Mouse (Mus musculus): Measurements from ENCODE around the gene Hoxd9. TPM values are rescaled to one million over a fixed set of nuclear protein-coding genes. Genes with fewer than 3 reads are reported as not detected.
A peak's percentile ranks its signal among the peaks of the same experiment; 100 is the strongest.

The Hoxd9 gene
- total and polyA plus RNA-seq, 3 experiments = not detected

GRCm38 (mm10) chr2:74704393-74704998 is 7.0 kb downstream of the Hoxd9 start, which contains the start of gene Hoxd8:
TSS of gene Hoxd8 (plus strand) at chr2:74704615.
- DNase-seq (ENCODE audit: low read depth, low spot score) = peak; percentile 81
- Histone ChIP-seq H3K27me3 (ENCODE audit: control insufficient read depth in 1 of 2, insufficient read depth in 2 of 2, low read length in 2 of 2) (no peaks in the 10 kb centered on the region), H3K9ac (ENCODE audit: control insufficient read depth, low read depth, low read length, poor library complexity, severe bottlenecking) (peak within 1 kb of the TSS; percentile 84), H3K9me3 (replicated peaks; ENCODE audit: insufficient read depth, low read length) (no peaks in the 10 kb centered on the region), H3K27ac (ENCODE audit: control insufficient read depth, low read depth, low read length) (peak within 1 kb of the TSS; percentile 48), H3K36me3 (ENCODE audit: control insufficient read depth in 1 of 2, insufficient read depth in 2 of 2, low read length in 2 of 2) (peaks cover 0 to 2% of the 10 kb centered on the region in 2 experiments; a peak in 1 of 4 replicates), H3K4me3 (ENCODE audit: control insufficient read depth in 1 of 2, insufficient read depth in 1 of 2, low read depth in 2 of 2, low read length in 2 of 2) (peak within 1 kb of the TSS; percentile 58 to 66; a peak in 3 of 4 replicates), H3K4me1 (ENCODE audit: control insufficient read depth in 1 of 2, insufficient read depth in 2 of 2, low read length in 2 of 2) (no peaks in the 10 kb centered on the region; a peak in 2 of 4 replicates), H3K79me2 (ENCODE audit: control insufficient read depth, insufficient read depth, low read length, poor library complexity) (peaks cover 6% of the 10 kb centered on the region; the same call in 1 of the 2 replicates)
- TF ChIP-seq MXI1 (IDR thresholded peaks at IDR 0.05; ENCODE audit: low read depth, low read length) = no peak
- TF ChIP-seq POLR2A (IDR thresholded peaks at IDR 0.05; ENCODE audit: control insufficient read depth in 1 of 2, insufficient read depth in 1 of 2, low read depth in 1 of 2, low read length in 2 of 2, poor library complexity in 1 of 2) = peak in 1 of 2 experiments; percentile 40; a peak in 3 of 4 replicates
- peak; percentile 66 for TF ChIP-seq KAT2A (conservative IDR thresholded peaks at IDR 0.05; ENCODE audit: low read depth, low read length)
- TF ChIP-seq ZMIZ1 (IDR thresholded peaks at IDR 0.05; ENCODE audit: low read depth, low read length) = no peak
- TF ChIP-seq USF1 (IDR thresholded peaks at IDR 0.05; ENCODE audit: low read depth, low read length) = no peak
- no peak for TF ChIP-seq JUND (IDR thresholded peaks at IDR 0.05; ENCODE audit: low read depth, low read length)
- TF ChIP-seq TCF12 (IDR thresholded peaks at IDR 0.05; ENCODE audit: low read depth, low read length) = peak; percentile 22; the same call in 1 of the 2 replicates
- peak; percentile 59 for TF ChIP-seq HCFC1 (IDR thresholded peaks at IDR 0.05; ENCODE audit: low read depth, low read length)
- peak; percentile 80; the same call in 1 of the 2 replicates for TF ChIP-seq MAZ (IDR thresholded peaks at IDR 0.05; ENCODE audit: low read depth, low read length)
- peak; percentile 20; the same call in 1 of the 2 replicates for TF ChIP-seq GATA1 (IDR thresholded peaks at IDR 0.05; ENCODE audit: low read depth, low read length)
- no peak for TF ChIP-seq UBTF (IDR thresholded peaks at IDR 0.05; ENCODE audit: borderline replicate concordance, insufficient read depth, low read depth, low read length)
- no peak for TF ChIP-seq ZC3H11A (IDR thresholded peaks at IDR 0.05; ENCODE audit: low read depth, low read length)
- TF ChIP-seq RCOR1 (IDR thresholded peaks at IDR 0.05; ENCODE audit: low read depth, low read length) = no peak
- TF ChIP-seq ZNF384 (IDR thresholded peaks at IDR 0.05; ENCODE audit: low read depth, low read length) = peak; percentile 54; the same call in 1 of the 2 replicates
- 0 out of 2 replicates have a peak, but pooled peaks have one; percentile 22 for TF ChIP-seq SIN3A (IDR thresholded peaks at IDR 0.05; ENCODE audit: low read length)
- TF ChIP-seq ETS1 (IDR thresholded peaks at IDR 0.05; ENCODE audit: low read depth, low read length) = peak; percentile 29; the same call in 1 of the 2 replicates

DNA sequence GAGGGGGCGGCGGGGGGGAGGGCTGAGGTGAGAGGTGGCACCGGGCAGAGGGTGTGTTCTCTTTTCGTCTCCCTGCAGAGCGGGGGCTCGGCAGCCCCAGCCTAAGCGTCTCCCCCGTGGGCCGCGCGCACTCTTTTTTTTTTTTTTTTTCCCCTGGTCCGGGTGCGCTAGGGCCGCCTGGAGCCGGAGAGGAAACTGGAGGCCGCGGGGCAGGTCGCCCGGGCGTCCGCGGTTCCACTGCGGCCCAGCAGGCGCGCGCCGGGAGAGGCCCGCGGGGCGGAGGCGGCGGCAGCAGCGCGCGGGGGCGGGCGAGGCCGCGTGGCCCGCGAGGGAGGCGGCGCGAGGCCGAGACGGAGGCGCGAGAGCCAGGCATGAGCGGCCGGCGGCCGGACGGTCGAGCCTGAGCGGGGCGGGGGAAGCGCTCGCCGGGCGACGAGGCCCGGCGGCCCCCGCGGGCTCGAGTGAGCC is 7.5 kb downstream of the Hoxd9 start:
- DNase-seq (ENCODE audit: low read depth, low spot score) = no peak
- Histone ChIP-seq H3K27me3 (ENCODE audit: control insufficient read depth in 1 of 2, insufficient read depth in 2 of 2, low read length in 2 of 2) (no peaks in the 10 kb centered on the region), H3K79me2 (ENCODE audit: control insufficient read depth, insufficient read depth, low read length, poor library complexity) (peaks cover 6% of the 10 kb centered on the region; the same call in 1 of the 2 replicates), H3K4me1 (ENCODE audit: control insufficient read depth in 1 of 2, insufficient read depth in 2 of 2, low read length in 2 of 2) (no peaks in the 10 kb centered on the region; a peak in 2 of 4 replicates), H3K27ac (ENCODE audit: control insufficient read depth, low read depth, low read length) (peak overlapping the region; percentile 48), H3K36me3 (ENCODE audit: control insufficient read depth in 1 of 2, insufficient read depth in 2 of 2, low read length in 2 of 2) (peaks cover 0 to 2% of the 10 kb centered on the region in 2 experiments; a peak in 1 of 4 replicates), H3K4me3 (ENCODE audit: control insufficient read depth in 1 of 2, insufficient read depth in 1 of 2, low read depth in 2 of 2, low read length in 2 of 2) (peak overlapping the region; percentile 52 to 58; a peak in 3 of 4 replicates), H3K9me3 (replicated peaks; ENCODE audit: insufficient read depth, low read length) (no peaks in the 10 kb centered on the region), H3K9ac (ENCODE audit: control insufficient read depth, low read depth, low read length, poor library complexity, severe bottlenecking) (peak overlapping the region; percentile 84)
- TF ChIP-seq GATA1 (IDR thresholded peaks at IDR 0.05; ENCODE audit: low read depth, low read length) = no peak
- peak in 1 of 2 experiments; percentile 52; a peak in 1 of 4 replicates for TF ChIP-seq POLR2A (IDR thresholded peaks at IDR 0.05; ENCODE audit: control insufficient read depth in 1 of 2, insufficient read depth in 1 of 2, low read depth in 1 of 2, low read length in 2 of 2, poor library complexity in 1 of 2)
- no peak for TF ChIP-seq ZNF384 (IDR thresholded peaks at IDR 0.05; ENCODE audit: low read depth, low read length)
